Mouse (Mus musculus) liver, embryonic 16.5 days (tissue): ENCODE data around the gene Xaf1. TPM values are rescaled to one million over a fixed set of nuclear protein-coding genes. Genes with fewer than 3 reads are reported as not detected.
A peak's percentile ranks its signal among the peaks of the same experiment; 100 is the strongest.

ENCODE experiments used
- ATAC-seq: fragments of 200-750 bp; cut with Nextera tagmentation; 2 replicates; pipeline ENCODE4 v1.8.0; 2017; ENCODE audit warnings: low read depth, mild to moderate bottlenecking, moderate number of reproducible peaks, moderate library complexity
- H3K27ac ChIP-seq: fragments of 300-500 bp; sonication (generic); 2 replicates; pipeline ENCODE4 v1.5.1; 2014; ENCODE audit warnings: mild to moderate bottlenecking, low read length
- H3K27me3 ChIP-seq: fragments of 300-500 bp; sonication (generic); 2 replicates; pipeline ENCODE4 v1.6.1; 2014; ENCODE audit warnings: low read depth, low read length, mixed read lengths; ENCODE audit not compliant: control insufficient read depth, insufficient read depth
- H3K36me3 ChIP-seq: fragments of 300-500 bp; sonication (generic); 2 replicates; pipeline ENCODE4 v1.6.1; 2014; ENCODE audit warnings: mild to moderate bottlenecking; ENCODE audit not compliant: control insufficient read depth, insufficient read depth
- H3K4me1 ChIP-seq: fragments of 300-500 bp; sonication (generic); 2 replicates; pipeline ENCODE4 v1.6.1; 2014; ENCODE audit warnings: low read depth, low read length, mixed read lengths; ENCODE audit not compliant: control insufficient read depth
- H3K4me2 ChIP-seq: fragments of 300-500 bp; sonication (generic); 2 replicates; pipeline ENCODE4 v1.6.1; 2014; ENCODE audit warnings: low read depth, low read length, mixed read lengths
- H3K4me3 ChIP-seq: fragments of 300-500 bp; sonication (generic); 2 replicates; pipeline ENCODE4 v1.5.1; 2014; ENCODE audit warnings: low read depth, mild to moderate bottlenecking, low read length
- H3K9ac ChIP-seq: fragments of 300-500 bp; sonication (generic); 2 replicates; pipeline ENCODE4 v1.6.1; 2014; ENCODE audit warnings: low read depth, low read length
- H3K9me3 ChIP-seq: fragments of 300-500 bp; sonication (generic); replicated peaks from 2 replicates; pipeline ENCODE4 v1.6.1; 2016; ENCODE audit warnings: low read length; ENCODE audit not compliant: control insufficient read depth
- WGBS: fragments of 180-500 bp; shearing (Covaris S2); extraction: QIAGEN DNeasy Blood & Tissue Kit; methylation state at CpG from one replicate; pipeline ENCODE4 v1.1.7; 2014; ENCODE audit not compliant: insufficient replicate concordance; 5-methylcytosine and 5-hydroxymethylcytosine counted together
- polyA plus RNA-seq: library from polyadenylated mRNA; unstranded; fragments of >200 nt; fragmentation: Nextera tagmentation; extraction: Ambion mirVana; gene quantifications from 2 replicates; pipeline ENCODE4 v1.2.1, GENCODE M21; 2015

The Xaf1 gene
- polyA plus RNA-seq, 1 experiment from 2014 or later: 3.4 TPM

GRCm38 (mm10) chr11:72349016-72349415 lies 47.6 kb downstream of the Xaf1 start:
- no peak for ATAC-seq
- no peak overlapping the region for H3K27ac ChIP-seq
- no peaks in the 10 kb centered on the region for H3K9me3 ChIP-seq
- H3K4me1 ChIP-seq: no peaks in the 10 kb centered on the region; the same call in 1 of the 2 replicates
- H3K9ac ChIP-seq: no peak overlapping the region
- no peaks in the 10 kb centered on the region for H3K27me3 ChIP-seq
- H3K36me3 ChIP-seq: no peaks in the 10 kb centered on the region
- H3K4me2 ChIP-seq: no peak overlapping the region
- 45% methylated on average over 8 of the region's 8 CpGs for WGBS
- H3K4me3 ChIP-seq: no peak overlapping the region

- Histone ChIP-seq H3K27me3 (no peaks in the 10 kb centered on the region), H3K36me3 (no peaks in the 10 kb centered on the region), H3K9ac (no peak overlapping the region), H3K4me1 (no peaks in the 10 kb centered on the region; the same call in 1 of the 2 replicates), H3K4me3 (no peak overlapping the region), H3K4me2 (no peak overlapping the region), H3K9me3 (no peaks in the 10 kb centered on the region), H3K27ac (no peak overlapping the region)
- ATAC-seq: no peak
- 39% methylated on average over 4 of the region's 4 CpGs for WGBS
Observed at GRCm38 (mm10) chr11:72349652-72350051, 48.2 kb downstream of the Xaf1 start.

GRCm38 (mm10) chr11:72352272-72352671 lies 50.8 kb downstream of the Xaf1 start:
- Histone ChIP-seq H3K36me3 (no peaks in the 10 kb centered on the region), H3K27me3 (no peaks in the 10 kb centered on the region), H3K4me1 (no peaks in the 10 kb centered on the region; the same call in 1 of the 2 replicates), H3K9ac (no peak overlapping the region), H3K9me3 (no peaks in the 10 kb centered on the region), H3K27ac (no peak overlapping the region), H3K4me3 (no peak overlapping the region), H3K4me2 (no peak overlapping the region)
- no peak for ATAC-seq
- 9% methylated on average over 1 of the region's 1 CpGs for WGBS

DNA sequence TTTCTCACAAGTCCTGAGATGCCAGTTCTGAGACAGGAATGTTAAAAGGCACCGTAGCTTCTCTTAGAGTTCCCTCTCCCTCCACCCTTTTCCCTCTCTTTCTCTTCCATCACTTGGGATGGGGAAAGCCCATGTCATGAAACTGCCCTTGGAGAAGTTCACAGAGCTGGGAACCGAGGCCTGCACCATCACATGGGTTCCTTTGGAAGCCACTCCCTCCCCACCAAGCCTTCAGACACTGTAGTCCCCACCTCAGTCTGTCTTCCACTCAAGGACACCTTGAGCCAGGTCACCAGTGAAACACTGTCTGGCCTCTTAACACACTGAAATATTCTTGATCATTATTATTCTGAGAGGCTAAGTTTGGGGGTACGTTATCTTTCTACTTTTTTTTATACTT lies 51.8 kb downstream of the Xaf1 start:
- Histone ChIP-seq H3K9ac (no peak overlapping the region), H3K4me1 (no peaks in the 10 kb centered on the region; the same call in 1 of the 2 replicates), H3K9me3 (no peaks in the 10 kb centered on the region), H3K4me2 (no peak overlapping the region), H3K4me3 (no peak overlapping the region), H3K36me3 (no peaks in the 10 kb centered on the region), H3K27me3 (no peaks in the 10 kb centered on the region), H3K27ac (no peak overlapping the region)
- ATAC-seq: no peak
- 63% methylated on average over 3 of the region's 3 CpGs for WGBS

DNA sequence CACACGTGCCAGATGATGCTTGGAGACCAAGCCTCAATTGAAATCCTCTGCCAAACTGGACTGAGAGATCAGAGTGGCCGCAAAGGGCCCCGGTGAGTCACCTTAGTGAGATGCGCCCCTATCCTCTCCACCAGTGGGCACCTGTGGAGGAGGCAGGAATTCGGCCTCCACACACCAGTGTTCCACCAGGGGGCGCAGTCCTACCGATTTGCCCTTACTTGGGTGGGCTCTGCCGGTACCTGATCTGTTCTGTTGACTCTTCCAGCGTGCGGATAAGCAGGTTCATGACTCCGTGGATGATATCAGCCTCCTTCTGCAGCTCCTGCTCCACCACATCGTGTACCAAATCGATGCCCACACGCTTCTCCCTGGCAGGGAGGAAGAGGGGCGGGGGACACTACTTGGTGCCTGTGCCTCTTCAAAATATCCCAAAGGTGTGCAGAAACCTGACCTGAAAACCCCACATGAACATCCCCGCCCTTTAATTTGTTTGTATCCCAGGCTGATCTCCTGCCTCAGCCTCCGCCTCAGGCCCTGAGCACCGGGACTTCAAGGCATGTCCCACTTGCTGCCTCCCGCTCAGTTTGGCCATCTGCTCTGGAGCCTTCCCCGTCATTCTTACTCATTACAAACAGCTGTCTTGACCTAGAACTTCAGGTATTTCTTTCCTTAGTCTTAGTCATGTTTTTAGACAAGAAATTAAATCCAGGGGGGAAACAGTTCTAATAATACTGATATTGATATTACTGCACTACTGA lies 53.7 kb downstream of the Xaf1 start:
- WGBS: 19% methylated on average over 20 of the region's 20 CpGs
- Histone ChIP-seq H3K36me3 (no peaks in the 10 kb centered on the region), H3K27ac (no peak overlapping the region), H3K4me2 (no peak overlapping the region), H3K27me3 (no peaks in the 10 kb centered on the region), H3K9ac (no peak overlapping the region), H3K4me1 (no peaks in the 10 kb centered on the region), H3K9me3 (no peaks in the 10 kb centered on the region), H3K4me3 (no peak overlapping the region)
- 0 out of 2 replicates have a peak, but pooled peaks have one; percentile 19 for ATAC-seq

GRCm38 (mm10) chr11:72361385-72362346 lies 60.2 kb downstream of the Xaf1 start:
- no peak; the same call in 1 of the 2 replicates for ATAC-seq
- H3K9me3 ChIP-seq: no peaks in the 10 kb centered on the region
- H3K36me3 ChIP-seq: no peaks in the 10 kb centered on the region
- H3K27me3 ChIP-seq: no peaks in the 10 kb centered on the region
- H3K4me1 ChIP-seq: no peaks in the 10 kb centered on the region
- H3K9ac ChIP-seq: no peak overlapping the region
- peak overlapping the region; percentile 38 for H3K4me3 ChIP-seq
- H3K4me2 ChIP-seq: peak overlapping the region; percentile 55
- whole genome bisulfite sequencing: 10% methylated on average over 42 of the region's 42 CpGs
- no peak overlapping the region for H3K27ac ChIP-seq

GRCm38 (mm10) chr11:72362347-72362741 lies 60.9 kb downstream of the Xaf1 start, which contains the start of gene Tekt1:
Tekt1 (minus strand) TSS chr11:72362442.
- Histone ChIP-seq H3K4me1 (no peaks in the 10 kb centered on the region), H3K4me2 (peak within 1 kb of the TSS; percentile 55), H3K4me3 (peak within 1 kb of the TSS; percentile 38), H3K9ac (no peak within 1 kb of the TSS), H3K27ac (no peak within 1 kb of the TSS), H3K9me3 (no peaks in the 10 kb centered on the region), H3K36me3 (no peaks in the 10 kb centered on the region), H3K27me3 (no peaks in the 10 kb centered on the region)
- no peak for ATAC-seq
- WGBS: 25% methylated on average over 10 of the region's 10 CpGs
